Mouse (Mus musculus) kidney, postnatal 4 days (tissue): ENCODE data around the gene Cuedc1.

Experiments
- DNase-seq, 2 experiments: peaks; one replicate each; pipeline ENCODE4 v3.0.0; 2021; ENCODE audit warnings: mixed read lengths in 2 of 2

The Cuedc1 gene

GRCm38 (mm10) chr11:88086737-88087627 is 10.9 kb upstream of the Cuedc1 start:
- DNase-seq, result peak; percentile 94 to 97

GRCm38 (mm10) chr11:88089150-88089549 is 8.7 kb upstream of the Cuedc1 start:
- no peak for DNase-seq

- DNase-seq, result no peak
Observed at GRCm38 (mm10) chr11:88090293-88090692, 7.6 kb upstream of the Cuedc1 start.

GRCm38 (mm10) chr11:88091949-88092348 is 5.9 kb upstream of the Cuedc1 start:
- no peak for DNase-seq

GRCm38 (mm10) chr11:88097173-88097572 is 685 bp upstream of the Cuedc1 start:
- peak; percentile 61 to 72 for DNase-seq

GRCm38 (mm10) chr11:88098787-88099598 is 1.1 kb downstream of the Cuedc1 start:
- DNase-seq, result peak; percentile 86 to 92

GRCm38 (mm10) chr11:88099599-88100023 is 1.8 kb downstream of the Cuedc1 start:
- DNase-seq, result peak; percentile 88 to 92

- DNase-seq, result no peak
Observed at GRCm38 (mm10) chr11:88100170-88100569, 2.3 kb downstream of the Cuedc1 start.

GRCm38 (mm10) chr11:88103214-88103941 is 5.5 kb downstream of the Cuedc1 start:
- no peak for DNase-seq

GRCm38 (mm10) chr11:88105494-88106291 is 7.8 kb downstream of the Cuedc1 start:
- DNase-seq, result no peak

- DNase-seq, result no peak
Observed at GRCm38 (mm10) chr11:88106292-88106554, 8.4 kb downstream of the Cuedc1 start.

- no peak for DNase-seq
Observed at GRCm38 (mm10) chr11:88107365-88107764, 9.5 kb downstream of the Cuedc1 start.

- DNase-seq, result no peak
Observed at GRCm38 (mm10) chr11:88110031-88110594, 12.3 kb downstream of the Cuedc1 start.

GRCm38 (mm10) chr11:88112078-88112477 is 14.2 kb downstream of the Cuedc1 start:
- no peak for DNase-seq

- DNase-seq, result no peak
Observed at GRCm38 (mm10) chr11:88112677-88113333, 14.9 kb downstream of the Cuedc1 start.

GRCm38 (mm10) chr11:88113543-88114271 is 15.8 kb downstream of the Cuedc1 start:
- DNase-seq, result peak; percentile 39 to 60

GRCm38 (mm10) chr11:88114871-88115301 is 17.0 kb downstream of the Cuedc1 start:
- DNase-seq, result peak; percentile 67 to 78

- DNase-seq, result no peak
Observed at GRCm38 (mm10) chr11:88116568-88116967, 18.7 kb downstream of the Cuedc1 start.

GRCm38 (mm10) chr11:88117356-88118090 is 19.7 kb downstream of the Cuedc1 start:
- peak in 1 of 2 experiments; percentile 46 for DNase-seq

GRCm38 (mm10) chr11:88118091-88118440 is 20.2 kb downstream of the Cuedc1 start:
- peak; percentile 46 to 59 for DNase-seq
